Mouse (Mus musculus): ENCODE measurements around the gene Gpsm3.

Gpsm3 gene

GRCm38 (mm10) chr17:34604511-34605237, 15.1 kb downstream of the Gpsm3 start:
- POLR2A ChIA-PET = interaction anchor here (0.5 to 9.3 kb wide), 51 partner anchors 9 to 1751 kb away, joined by 3 to 102 read pairs (median 7); partner anchors contain the start of genes Gpsm3 (in 3 of the 4), Pbx2 (in 3 of the 4), Atf6b (in 2 of the 4) and Fkbpl (in 2 of the 4)

GRCm38 (mm10) chr17:34605609-34606008, 16.0 kb downstream of the Gpsm3 start:
- ChIA-PET POLR2A (interaction anchor here in 3 of 4 experiments (0.6 to 9.3 kb wide), 39 partner anchors 9 to 1216 kb away, joined by 3 to 102 read pairs (median 5); partner anchors contain the start of genes Atf6b (in 3 of the 3), Fkbpl (in 3 of the 3), Gpsm3 (in 3 of the 3) and Pbx2 (in 3 of the 3)), CTCF (interaction anchor here in 3 of 4 experiments (0.6 to 1.1 kb wide), 9 partner anchors 13 to 470 kb away, joined by 3 to 6 read pairs (median 4); partner anchors contain the start of gene Pbx2 (in 1 of the 3))

More at GRCm38 (mm10) chr17:34604511-34605237, 15.1 kb downstream of the Gpsm3 start:
- CTCF ChIA-PET = interaction anchor here (0.6 to 1.6 kb wide), 11 partner anchors 12 to 469 kb away, joined by 3 to 16 read pairs (median 6); partner anchors contain the start of genes Fkbpl (in 1 of the 4), Gpsm3 (in 1 of the 4) and Pbx2 (in 1 of the 4)

GRCm38 (mm10) chr17:34606186-34607039, 16.8 kb downstream of the Gpsm3 start:
- CTCF ChIA-PET = interaction anchor here in 2 of 4 experiments (0.6 to 1.1 kb wide), 4 partner anchors 13 to 356 kb away, joined by 4 to 5 read pairs (median 5); no protein-coding TSS in a partner anchor
- POLR2A ChIA-PET = interaction anchor here in 3 of 4 experiments (0.8 to 9.3 kb wide), 28 partner anchors 8 to 651 kb away, joined by 3 to 102 read pairs (median 6); partner anchors contain the start of genes Fkbpl (in 3 of the 3), Gpsm3 (in 3 of the 3), Pbx2 (in 3 of the 3) and Atf6b (in 2 of the 3)

GRCm38 (mm10) chr17:34607997-34608396, 18.4 kb downstream of the Gpsm3 start:
- POLR2A ChIA-PET = no interaction called here
- CTCF ChIA-PET = no interaction called here

GRCm38 (mm10) chr17:34611050-34611449, 21.4 kb downstream of the Gpsm3 start:
- ChIA-PET POLR2A (no interaction called here), CTCF (no interaction called here)

- ChIA-PET CTCF (no interaction called here), POLR2A (interaction anchor here in 1 of 4 experiments (1.2 to 2.5 kb wide), 2 partner anchors 9 to 19 kb away, joined by 4 to 10 read pairs; partner anchors contain the start of genes Agpat1 and Rnf5)
Measured at GRCm38 (mm10) chr17:34613054-34613645, 23.5 kb downstream of the Gpsm3 start.

GRCm38 (mm10) chr17:34613830-34614229, 24.2 kb downstream of the Gpsm3 start:
- POLR2A ChIA-PET = interaction anchor here in 3 of 4 experiments (0.9 to 2.5 kb wide), 9 partner anchors 8 to 41 kb away, joined by 3 to 20 read pairs (median 3); partner anchors contain the start of genes Agpat1 (in 2 of the 3), Rnf5 (in 2 of the 3), Gpsm3 (in 1 of the 3) and Pbx2 (in 1 of the 3)
- CTCF ChIA-PET = interaction anchor here in 1 of 4 experiments (1.6 kb wide), 1 partner anchor 10 kb away, joined by 4 read pairs; no protein-coding TSS in a partner anchor

GRCm38 (mm10) chr17:34615871-34616270, 26.3 kb downstream of the Gpsm3 start, which contains the start of gene Egfl8:
Gene Egfl8, minus strand, starts transcription at chr17:34615971.
- ChIA-PET POLR2A (interaction anchor here in 1 of 4 experiments (2.2 kb wide), 1 partner anchor 11 kb away, joined by 20 read pairs; the partner anchor contains the start of genes Agpat1 and Rnf5), CTCF (interaction anchor here in 1 of 4 experiments (1.5 kb wide), 1 partner anchor 44 kb away, joined by 4 read pairs; no protein-coding TSS in a partner anchor)

- POLR2A ChIA-PET = interaction anchor here (0.6 to 3.1 kb wide), 23 partner anchors 9 to 582 kb away, joined by 3 to 34 read pairs (median 4); partner anchors contain the start of genes Agpat1 (in 3 of the 4), Rnf5 (in 3 of the 4), Atf6b (in 1 of the 4) and Fkbpl (in 1 of the 4)
- CTCF ChIA-PET = interaction anchor here (0.5 to 1.9 kb wide), 73 partner anchors 8 to 727 kb away, joined by 3 to 30 read pairs (median 4); partner anchors contain the start of genes Atf6b (in 3 of the 4), Ager (in 2 of the 4), Agpat1 (in 2 of the 4) and Fkbpl (in 2 of the 4)
Measured at GRCm38 (mm10) chr17:34618999-34619398, 29.4 kb downstream of the Gpsm3 start.

- POLR2A ChIA-PET = interaction anchor here in 2 of 4 experiments (0.5 to 3.1 kb wide), 6 partner anchors 12 to 502 kb away, joined by 3 to 34 read pairs (median 4); partner anchors contain the start of genes Agpat1 (in 1 of the 2) and Rnf5 (in 1 of the 2)
- CTCF ChIA-PET = interaction anchor here in 3 of 4 experiments (0.9 to 1.2 kb wide), 4 partner anchors 15 to 66 kb away, joined by 3 to 4 read pairs (median 4); no protein-coding TSS in a partner anchor
Measured at GRCm38 (mm10) chr17:34621006-34621405, 31.4 kb downstream of the Gpsm3 start.

- POLR2A ChIA-PET = interaction anchor here in 2 of 4 experiments (0.6 to 1.0 kb wide), 4 partner anchors 11 to 21 kb away, joined by 3 to 4 read pairs (median 3); partner anchors contain the start of gene Agpat1 (in 1 of the 2)
- CTCF ChIA-PET = interaction anchor here in 3 of 4 experiments (0.6 to 1.2 kb wide), 8 partner anchors 8 to 182 kb away, joined by 3 to 4 read pairs (median 3); partner anchors contain the start of gene Atf6b (in 1 of the 3)
Measured at GRCm38 (mm10) chr17:34623161-34623560, 33.6 kb downstream of the Gpsm3 start.

GRCm38 (mm10) chr17:34624981-34625380, 35.4 kb downstream of the Gpsm3 start:
- POLR2A ChIA-PET = no interaction called here
- CTCF ChIA-PET = no interaction called here

- CTCF ChIA-PET = interaction anchor here in 2 of 4 experiments (1.1 to 1.9 kb wide), 2 partner anchors 8 to 71 kb away, joined by 4 to 6 read pairs; no protein-coding TSS in a partner anchor
- POLR2A ChIA-PET = interaction anchor here (0.5 to 2.4 kb wide), 10 partner anchors 18 to 456 kb away, joined by 3 to 10 read pairs (median 6); partner anchors contain the start of genes Atf6b (in 2 of the 4), Fkbpl (in 2 of the 4), Agpat1 (in 1 of the 4) and Rnf5 (in 1 of the 4)
Measured at GRCm38 (mm10) chr17:34626062-34626772, 36.6 kb downstream of the Gpsm3 start.

- ChIA-PET CTCF (interaction anchor here in 3 of 4 experiments (1.1 to 1.9 kb wide), 3 partner anchors 8 to 71 kb away, joined by 4 to 7 read pairs (median 6); no protein-coding TSS in a partner anchor), POLR2A (interaction anchor here (0.5 to 3.1 kb wide), 12 partner anchors 18 to 1240 kb away, joined by 3 to 11 read pairs (median 6); partner anchors contain the start of genes Atf6b (in 3 of the 4), Fkbpl (in 2 of the 4), Agpat1 (in 1 of the 4) and Rnf5 (in 1 of the 4))
Measured at GRCm38 (mm10) chr17:34626773-34627092, 37.1 kb downstream of the Gpsm3 start.

GRCm38 (mm10) chr17:34627093-34627942, 37.7 kb downstream of the Gpsm3 start:
- ChIA-PET CTCF (interaction anchor here in 3 of 4 experiments (0.6 to 1.9 kb wide), 4 partner anchors 8 to 187 kb away, joined by 3 to 7 read pairs (median 5); no protein-coding TSS in a partner anchor), POLR2A (interaction anchor here in 3 of 4 experiments (0.6 to 3.1 kb wide), 10 partner anchors 17 to 1239 kb away, joined by 3 to 11 read pairs (median 6); partner anchors contain the start of genes Atf6b (in 3 of the 3), Fkbpl (in 2 of the 3), Agpat1 (in 1 of the 3) and Rnf5 (in 1 of the 3))
